Mouse (Mus musculus): Measurements from ENCODE around the gene Hs6st3.
A peak's percentile ranks its signal among the peaks of the same experiment; 100 is the strongest.

Hs6st3 gene

GRCm38 (mm10) chr14:119895765-119896465 lies 757.8 kb downstream of the Hs6st3 start:
- DNase-seq (ENCODE audit: low read depth, low spot score): peak; percentile 57

GRCm38 (mm10) chr14:119902486-119902885 lies 764.3 kb downstream of the Hs6st3 start:
- DNase-seq (ENCODE audit: low read depth, low spot score): no peak

- DNase-seq (ENCODE audit: low read depth, low spot score): no peak
Observed at GRCm38 (mm10) chr14:119908032-119908675, 770.0 kb downstream of the Hs6st3 start.

GRCm38 (mm10) chr14:119914508-119914907 lies 776.4 kb downstream of the Hs6st3 start:
- no peak for DNase-seq (ENCODE audit: low read depth, low spot score)

GRCm38 (mm10) chr14:119918281-119919034 lies 780.3 kb downstream of the Hs6st3 start:
- DNase-seq (ENCODE audit: low read depth, low spot score): no peak

GRCm38 (mm10) chr14:119919177-119919576 lies 781.0 kb downstream of the Hs6st3 start:
- DNase-seq (ENCODE audit: low read depth, low spot score): no peak

All from forelimb bud, embryonic 11.5 days (tissue).